Mouse (Mus musculus) layer of hippocampus, postnatal 14 days (tissue): ENCODE results near the gene Fam170b. TPM values are rescaled to one million over a fixed set of nuclear protein-coding genes. Genes with fewer than 3 reads are reported as not detected.

Experiments
- total RNA-seq, 2 experiments: library from RNA; stranded (reverse); gene quantifications; 2 replicates each; pipeline ENCODE4 v1.2.3; 2021

The Fam170b gene
- total RNA-seq, 2 experiments from 2014 or later = not detected

Other genes starting within 250 kb of the Fam170b start
- gene Prrxl1, start 234.6 kb upstream of the Fam170b start, total RNA-seq = not detected
- under 1 TPM in 1 of 2 experiments, not detected in 1; 0.07 TPM for gene 3425401B19Rik, start 148.7 kb upstream of the Fam170b start, total RNA-seq
- 1 to 10 TPM in 1 of 2 experiments, under 1 TPM in 1; 0.29 to 1.5 TPM for gene Tmem273, start 48.0 kb upstream of the Fam170b start, total RNA-seq
- gene Vstm4, start 22.8 kb downstream of the Fam170b start, total RNA-seq = 1 to 10 TPM; 4.7 to 5.0 TPM
- gene Lrrc18, start 157.4 kb downstream of the Fam170b start, total RNA-seq = under 1 TPM; 0.36 to 0.44 TPM